In genomic region chr5:107873330-107873729, GRCm38 (mm10) we compare ENCODE assay signal across 18 mouse cellular contexts. TPM values are rescaled to one million over a fixed set of nuclear protein-coding genes. Genes with fewer than 3 reads are reported as not detected.
A peak's percentile ranks its signal among the peaks of the same experiment; 100 is the strongest.
DNase-seq lines count a peak whose midpoint lies in the region; ATAC-seq and TF ChIP-seq lines count a peak whose summit lies in the region.
"Had no signal": no experiment of that assay in that cellular context is flagged by ENCODE, and none has a peak within 500 bp of the region (broad histone marks: within the 10 kb centered on the region; RNA-seq: fewer than 3 reads in every experiment).

No protein-coding gene starts in this region.

- no peaks in the 10 kb centered on the region for H3K36me3 ChIP-seq in heart, embryonic 10.5 days
- no peaks in the 10 kb centered on the region for H3K36me3 ChIP-seq in lung, embryonic 14.5 days (ENCODE audit: insufficient read depth)
- peaks cover 20% of the 10 kb centered on the region for H3K36me3 ChIP-seq in liver, embryonic 14.5 days (replicated peaks; ENCODE audit: control insufficient read depth, insufficient read depth, low read depth)
- H3K36me3 ChIP-seq in stomach, postnatal 0 days (ENCODE audit: control insufficient read depth, insufficient read depth, low read length) = no peaks in the 10 kb centered on the region
- no peaks in the 10 kb centered on the region for H3K36me3 ChIP-seq in kidney, adult 2 months (ENCODE audit: control insufficient read depth, insufficient read depth, low read length)
- H3K36me3 ChIP-seq: embryonic facial prominence, embryonic 12.5 days; neural tube, embryonic 15.5 days had no signal

- H3K9ac ChIP-seq in lung, embryonic 14.5 days = no peak overlapping the region
- H3K9ac ChIP-seq in liver, embryonic 14.5 days (replicated peaks) = peak overlapping the region; percentile 89
- H3K9ac ChIP-seq in stomach, postnatal 0 days (ENCODE audit: low read length) = no peak overlapping the region
- H3K9ac ChIP-seq: embryonic facial prominence, embryonic 12.5 days; neural tube, embryonic 15.5 days had no signal

- no peak overlapping the region for H3K4me2 ChIP-seq in lung, embryonic 14.5 days
- H3K4me2 ChIP-seq in liver, embryonic 14.5 days (ENCODE audit: low read depth) = peak overlapping the region; percentile 75
- H3K4me2 ChIP-seq in stomach, postnatal 0 days (replicated peaks; ENCODE audit: low read depth) = no peak overlapping the region
- H3K4me2 ChIP-seq: embryonic facial prominence, embryonic 12.5 days; neural tube, embryonic 15.5 days had no signal

- peak overlapping the region; percentile 30; the same call in 1 of the 2 replicates for H3K4me3 ChIP-seq in heart, embryonic 10.5 days
- no peak overlapping the region for H3K4me3 ChIP-seq in lung, embryonic 14.5 days (ENCODE audit: low read depth, low read length)
- H3K4me3 ChIP-seq in liver, embryonic 14.5 days (ENCODE audit: insufficient read depth in 1 of 2, low read depth in 2 of 2, low read length in 2 of 2) = peak overlapping the region; percentile 91 to 97
- H3K4me3 ChIP-seq in stomach, postnatal 0 days (ENCODE audit: low read depth, low read length) = no peak overlapping the region
- H3K4me3 ChIP-seq in kidney, adult 2 months (ENCODE audit: insufficient read depth, low read depth, low read length) = no peak overlapping the region
- H3K4me3 ChIP-seq: embryonic facial prominence, embryonic 12.5 days; layer of hippocampus, adult 2 months; neural tube, embryonic 15.5 days had no signal

- no peak for TF ChIP-seq CTCF in lung, embryonic 14.5 days (IDR thresholded peaks at IDR 0.05; ENCODE audit: low read depth)
- TF ChIP-seq CTCF in liver, embryonic 14.5 days (IDR thresholded peaks at IDR 0.05; ENCODE audit: low read depth) = no peak
- TF ChIP-seq CTCF in stomach, postnatal 0 days (IDR thresholded peaks at IDR 0.05; ENCODE audit: low read depth) = no peak
- no peak for TF ChIP-seq CTCF in kidney, adult 2 months (conservative IDR thresholded peaks at IDR 0.05; ENCODE audit: insufficient read depth, insufficient read length, low read depth, low read length)

- no peaks in the 10 kb centered on the region for H3K27me3 ChIP-seq in heart, embryonic 10.5 days (ENCODE audit: insufficient read depth, poor library complexity, severe bottlenecking)
- H3K27me3 ChIP-seq in lung, embryonic 14.5 days (ENCODE audit: insufficient read depth, low read length) = no peaks in the 10 kb centered on the region
- H3K27me3 ChIP-seq in liver, embryonic 14.5 days (ENCODE audit: control insufficient read depth, insufficient read depth, low read length) = no peaks in the 10 kb centered on the region
- no peaks in the 10 kb centered on the region for H3K27me3 ChIP-seq in stomach, postnatal 0 days (ENCODE audit: control insufficient read depth, insufficient read depth, low read length)
- H3K27me3 ChIP-seq in kidney, adult 2 months (replicated peaks; ENCODE audit: control insufficient read depth, insufficient read depth, low read length) = no peaks in the 10 kb centered on the region
- H3K27me3 ChIP-seq: neural tube, embryonic 15.5 days had no signal

- peaks cover 27% of the 10 kb centered on the region for H3K4me1 ChIP-seq in heart, embryonic 10.5 days
- no peaks in the 10 kb centered on the region for H3K4me1 ChIP-seq in lung, embryonic 14.5 days (ENCODE audit: insufficient read depth)
- H3K4me1 ChIP-seq in liver, embryonic 14.5 days (replicated peaks; ENCODE audit: control insufficient read depth in 2 of 2, insufficient read depth in 2 of 2, low read length in 1 of 2) = peaks cover 41 to 42% of the 10 kb centered on the region in 2 experiments
- no peaks in the 10 kb centered on the region for H3K4me1 ChIP-seq in stomach, postnatal 0 days (replicated peaks; ENCODE audit: control insufficient read depth, insufficient read depth)
- peaks cover 7% of the 10 kb centered on the region; the same call in 1 of the 2 replicates for H3K4me1 ChIP-seq in kidney, adult 2 months (ENCODE audit: control insufficient read depth, insufficient read depth, low read length)
- H3K4me1 ChIP-seq: embryonic facial prominence, embryonic 12.5 days; neural tube, embryonic 15.5 days had no signal

- no peak for ATAC-seq in lung, embryonic 14.5 days (ENCODE audit: insufficient read depth)
- ATAC-seq in liver, embryonic 14.5 days (ENCODE audit: insufficient read depth) = no peak
- ATAC-seq in stomach, postnatal 0 days (ENCODE audit: low FRiP score, low TSS enrichment) = no peak
- ATAC-seq in monocyte, adult 5-6 weeks (replicated peaks; ENCODE audit: insufficient number of reproducible peaks, low FRiP score, low TSS enrichment, poor library complexity, severe bottlenecking) = no peak

- no peaks in the 10 kb centered on the region for H3K9me3 ChIP-seq in heart, embryonic 10.5 days
- no peaks in the 10 kb centered on the region for H3K9me3 ChIP-seq in lung, embryonic 14.5 days (ENCODE audit: low read depth, low read length)
- no peaks in the 10 kb centered on the region for H3K9me3 ChIP-seq in liver, embryonic 14.5 days (ENCODE audit: control insufficient read depth, low read length)
- H3K9me3 ChIP-seq in stomach, postnatal 0 days (ENCODE audit: control insufficient read depth, low read length) = no peaks in the 10 kb centered on the region
- H3K9me3 ChIP-seq: embryonic facial prominence, embryonic 12.5 days; neural tube, embryonic 15.5 days had no signal

- 87% methylated on average over 6 of the region's 6 CpGs for WGBS in heart, embryonic 10.5 days
- 89% methylated on average over 6 of the region's 6 CpGs for WGBS in lung, embryonic 14.5 days
- 45% methylated on average over 6 of the region's 6 CpGs for WGBS in liver, embryonic 14.5 days (ENCODE audit: insufficient replicate concordance)
- 90% methylated on average over 6 of the region's 6 CpGs for WGBS in stomach, postnatal 0 days
- 83% methylated on average over 6 of the region's 6 CpGs for WGBS in kidney, adult 2 months

- no peak for TF ChIP-seq EP300 in liver, embryonic 14.5 days (IDR thresholded peaks at IDR 0.05; ENCODE audit: low read depth)
- TF ChIP-seq EP300 in stomach, postnatal 0 days (optimal IDR thresholded peaks at IDR 0.05) = no peak

- peak overlapping the region; percentile 75 for H3K27ac ChIP-seq in heart, embryonic 10.5 days
- H3K27ac ChIP-seq in lung, embryonic 14.5 days (ENCODE audit: low read depth) = peak overlapping the region; percentile 34; the same call in 1 of the 2 replicates
- peak overlapping the region; percentile 100 for H3K27ac ChIP-seq in liver, embryonic 14.5 days
- H3K27ac ChIP-seq in stomach, postnatal 0 days (replicated peaks) = peak overlapping the region; percentile 49; the same call in 1 of the 2 replicates
- no peak overlapping the region for H3K27ac ChIP-seq in kidney, adult 2 months (ENCODE audit: insufficient read depth, low read depth, low read length)
- H3K27ac ChIP-seq: embryonic facial prominence, embryonic 12.5 days; neural tube, embryonic 15.5 days had no signal

- DNase-seq in heart, embryonic 10.5 days (ENCODE audit: low spot score) = no peak
- DNase-seq in heart, adult 18-20 months = no peak
- DNase-seq in lung, embryonic 14.5 days = no peak
- DNase-seq in lung, adult 18-20 months = no peak
- DNase-seq in liver, embryonic 14.5 days (ENCODE audit: low read depth in 3 of 3, low spot score in 3 of 3) = no peak
- no peak for DNase-seq in stomach, postnatal 0 days (ENCODE audit: low spot score)
- no peak for DNase-seq in kidney, adult 2 months
- DNase-seq: adrenal gland, adult 2 months; cerebellum, postnatal 14 days; kidney, adult 11 months; lung, adult 2 months; spleen, adult 18-20 months had no signal

- no peak for TF ChIP-seq POLR2A in kidney, adult 2 months (IDR thresholded peaks at IDR 0.05; ENCODE audit: low read depth, low read length)

RNA-seq across cellular contexts. Expression of gene Evi5, which starts 1.6 kb away (rescaled TPM):
- 43.3 and 53.9 TPM in 2 replicates for polyA plus RNA-seq in heart, embryonic 10.5 days (2016; fragmentation: Nextera tagmentation; extraction: Ambion mirVana)
- 10 to 100 TPM; 18.4 to 18.9 TPM for total RNA-seq in heart, adult 18-20 months (2021)
- polyA plus RNA-seq in lung, embryonic 14.5 days (2014; fragmentation: Nextera tagmentation; extraction: Ambion mirVana) = 60.7 and 61.2 TPM in 2 replicates
- polyA plus RNA-seq in liver, embryonic 14.5 days (2012; rRNA removed) = 18.1 and 22.7 TPM in 2 replicates
- polyA plus RNA-seq in liver, embryonic 14.5 days (2014; fragmentation: Nextera tagmentation; extraction: Ambion mirVana) = 41.4 and 42.9 TPM in 2 replicates
- polyA plus RNA-seq in stomach, postnatal 0 days (2015; fragmentation: Nextera tagmentation; extraction: Ambion mirVana) = 39.5 and 39.7 TPM in 2 replicates
- polyA plus RNA-seq in kidney, adult 2 months (2012; rRNA removed) = 37.3 and 39.0 TPM in 2 replicates
- 29.5 to 30.7 TPM (median 29.8 TPM) in 3 replicates for total RNA-seq in monocyte, adult 5-6 weeks (2017)

RNA-seq across cellular contexts. Expression of gene Rpl5, which starts 27.0 kb away (rescaled TPM):
- polyA plus RNA-seq in heart, embryonic 10.5 days (2016; fragmentation: Nextera tagmentation; extraction: Ambion mirVana) = 61.9 and 78.8 TPM in 2 replicates
- 10 to 100 TPM; 28.2 to 32.2 TPM for total RNA-seq in heart, adult 18-20 months (2021)
- 75.7 and 79.6 TPM in 2 replicates for polyA plus RNA-seq in lung, embryonic 14.5 days (2014; fragmentation: Nextera tagmentation; extraction: Ambion mirVana)
- polyA plus RNA-seq in liver, embryonic 14.5 days (2012; rRNA removed) = 62.8 and 96.9 TPM in 2 replicates
- polyA plus RNA-seq in liver, embryonic 14.5 days (2014; fragmentation: Nextera tagmentation; extraction: Ambion mirVana) = 27.6 and 29.1 TPM in 2 replicates
- polyA plus RNA-seq in stomach, postnatal 0 days (2015; fragmentation: Nextera tagmentation; extraction: Ambion mirVana) = 35.7 and 36.1 TPM in 2 replicates
- polyA plus RNA-seq in kidney, adult 2 months (2012; rRNA removed) = 16.3 and 21.5 TPM in 2 replicates
- 256 to 830 TPM (median 616 TPM) in 3 replicates for total RNA-seq in monocyte, adult 5-6 weeks (2017)

RNA-seq across cellular contexts. Expression of gene Ube2d2b, which starts 43.4 kb away (rescaled TPM):
- polyA plus RNA-seq in heart, embryonic 10.5 days (2016; fragmentation: Nextera tagmentation; extraction: Ambion mirVana) = 0.20 and 0.25 TPM in 2 replicates
- not detected for total RNA-seq in heart, adult 18-20 months (2021)
- 0.11 and 0.50 TPM in 2 replicates for polyA plus RNA-seq in lung, embryonic 14.5 days (2014; fragmentation: Nextera tagmentation; extraction: Ambion mirVana)
- not detected in 2 replicates for polyA plus RNA-seq in liver, embryonic 14.5 days (2012; rRNA removed)
- polyA plus RNA-seq in liver, embryonic 14.5 days (2014; fragmentation: Nextera tagmentation; extraction: Ambion mirVana) = 0.05 and 0.14 TPM in 2 replicates
- polyA plus RNA-seq in stomach, postnatal 0 days (2015; fragmentation: Nextera tagmentation; extraction: Ambion mirVana) = not detected in 2 replicates
- polyA plus RNA-seq in kidney, adult 2 months (2012; rRNA removed) = 0.08 TPM in 1 of 2 replicates, not detected in the other
- 0.32 TPM in 1 of 3 replicates, not detected in the others for total RNA-seq in monocyte, adult 5-6 weeks (2017)
- total RNA-seq: adrenal gland, adult 2 months; hematopoietic stem cell, adult 5-6 weeks; layer of hippocampus, adult 2 months; left cerebral cortex, postnatal 25 days had no signal
- polyA plus RNA-seq: adrenal gland, adult 2 months; lung, adult 2 months had no signal

Comparison
In these comparisons a context has a peak if more than half of its experiments do, and no peak if none do; other contexts are left out.
1. H3K4me3 ChIP-seq: peak in heart, embryonic 10.5 days (single experiment) and liver, embryonic 14.5 days (2 of 2); none in lung, embryonic 14.5 days (single experiment), stomach, postnatal 0 days (single experiment) and kidney, adult 2 months (single experiment).